Comparison of ENCODE assay signal across 24 mouse cellular contexts in genomic region chr4:111580239-111580638, GRCm38 (mm10).
DNase-seq lines count a peak whose midpoint lies in the region; ATAC-seq and TF ChIP-seq lines count a peak whose summit lies in the region.
"Had no signal": no experiment of that assay in that cellular context is flagged by ENCODE, and none has a peak within 500 bp of the region (broad histone marks: within the 10 kb centered on the region; RNA-seq: fewer than 3 reads in every experiment).

No protein-coding gene starts in this region.

- no peaks in the 10 kb centered on the region for H3K4me1 ChIP-seq in heart, embryonic 12.5 days (replicated peaks)
- 0 out of 2 replicates have a peak, but pooled peaks cover 4% of the 10 kb centered on the region for H3K4me1 ChIP-seq in midbrain, embryonic 11.5 days (ENCODE audit: control insufficient read depth, insufficient read depth, low read length)
- peaks cover 17% of the 10 kb centered on the region; the same call in 1 of the 2 replicates for H3K4me1 ChIP-seq in midbrain, embryonic 13.5 days (replicated peaks)
- 0 out of 2 replicates have a peak, but pooled peaks cover 6% of the 10 kb centered on the region for H3K4me1 ChIP-seq in midbrain, postnatal 0 days (ENCODE audit: insufficient read depth, low read length)
- H3K4me1 ChIP-seq: heart, embryonic 15.5 days had no signal

- H3K4me2 ChIP-seq in heart, embryonic 12.5 days, result no peak overlapping the region
- no peak overlapping the region for H3K4me2 ChIP-seq in midbrain, embryonic 11.5 days
- no peak overlapping the region for H3K4me2 ChIP-seq in midbrain, embryonic 13.5 days (replicated peaks)
- no peak overlapping the region for H3K4me2 ChIP-seq in midbrain, postnatal 0 days (ENCODE audit: low read depth, low read length, poor library complexity, severe bottlenecking)
- H3K4me2 ChIP-seq: embryonic facial prominence, embryonic 13.5 days; heart, embryonic 11.5 days; heart, embryonic 15.5 days; hindbrain, embryonic 13.5 days had no signal

- no peak overlapping the region for H3K4me3 ChIP-seq in heart, embryonic 12.5 days
- H3K4me3 ChIP-seq in midbrain, embryonic 11.5 days (ENCODE audit: low read depth, low read length), result no peak overlapping the region
- H3K4me3 ChIP-seq in midbrain, embryonic 13.5 days (replicated peaks), result no peak overlapping the region
- H3K4me3 ChIP-seq in midbrain, postnatal 0 days (ENCODE audit: low read depth, low read length), result no peak overlapping the region
- H3K4me3 ChIP-seq: embryonic facial prominence, embryonic 10.5 days; embryonic facial prominence, embryonic 13.5 days; erythroblast, embryonic 14.5 days; heart, embryonic 15.5 days; hindbrain, embryonic 10.5 days; hindbrain, embryonic 13.5 days had no signal

- 88% methylated on average over 1 of the region's 1 CpGs for WGBS in heart, embryonic 12.5 days
- 83% methylated on average over 1 of the region's 1 CpGs for WGBS in midbrain, embryonic 11.5 days
- WGBS in midbrain, embryonic 13.5 days, result 86% methylated on average over 1 of the region's 1 CpGs
- 100% methylated on average over 1 of the region's 1 CpGs for WGBS in midbrain, postnatal 0 days

- no peak for ATAC-seq in heart, embryonic 12.5 days (ENCODE audit: insufficient number of reproducible peaks, low FRiP score)
- ATAC-seq in midbrain, embryonic 11.5 days (ENCODE audit: low FRiP score), result no peak
- no peak for ATAC-seq in midbrain, embryonic 13.5 days
- 0 out of 2 replicates have a peak, but pooled peaks have one; percentile 43 for ATAC-seq in midbrain, postnatal 0 days (ENCODE audit: low FRiP score)
- ATAC-seq: CD4-positive, CD25-positive, alpha-beta regulatory T cell, adult 4 months had no signal

- peak; percentile 80 for DNase-seq in heart, adult 11 months
- peak; percentile 82 for DNase-seq in midbrain, embryonic 11.5 days (ENCODE audit: low spot score, missing footprints)
- no peak for DNase-seq in midbrain, postnatal 0 days (ENCODE audit: low spot score)
- DNase-seq in cerebellum, adult 11 months, result no peak
- DNase-seq: adrenal gland, adult 2 months; adrenal gland, postnatal 14 days; cerebellum, adult 11-12 months; cerebellum, adult 8-10 months; cerebellum, postnatal 10 days; cerebellum, postnatal 36 days; gastrocnemius, postnatal 10 days; gastrocnemius, postnatal 36 days; heart, postnatal 10 days; heart, postnatal 36 days had no signal

- H3K27ac ChIP-seq in heart, embryonic 12.5 days (ENCODE audit: poor library complexity, severe bottlenecking), result no peak overlapping the region
- no peak overlapping the region for H3K27ac ChIP-seq in midbrain, embryonic 11.5 days (ENCODE audit: low read depth, low read length)
- no peak overlapping the region for H3K27ac ChIP-seq in midbrain, embryonic 13.5 days
- no peak overlapping the region; the same call in 1 of the 2 replicates for H3K27ac ChIP-seq in midbrain, postnatal 0 days (ENCODE audit: low read depth, low read length)
- H3K27ac ChIP-seq: embryonic facial prominence, embryonic 10.5 days; embryonic facial prominence, embryonic 13.5 days; heart, embryonic 15.5 days; hindbrain, embryonic 10.5 days; hindbrain, embryonic 13.5 days had no signal

- no peak for TF ChIP-seq CTCF in midbrain, postnatal 0 days (IDR thresholded peaks at IDR 0.05)

- H3K9ac ChIP-seq in heart, embryonic 12.5 days, result no peak overlapping the region
- H3K9ac ChIP-seq in midbrain, embryonic 11.5 days (ENCODE audit: low read length), result no peak overlapping the region
- no peak overlapping the region for H3K9ac ChIP-seq in midbrain, embryonic 13.5 days (replicated peaks)
- H3K9ac ChIP-seq in midbrain, postnatal 0 days (replicated peaks; ENCODE audit: low read length, poor library complexity, severe bottlenecking), result no peak overlapping the region
- H3K9ac ChIP-seq: embryonic facial prominence, embryonic 13.5 days; heart, embryonic 15.5 days; hindbrain, embryonic 13.5 days had no signal

- no peaks in the 10 kb centered on the region for H3K9me3 ChIP-seq in heart, embryonic 12.5 days (replicated peaks)
- H3K9me3 ChIP-seq in midbrain, embryonic 11.5 days (ENCODE audit: control insufficient read depth, low read length), result no peaks in the 10 kb centered on the region
- H3K9me3 ChIP-seq in midbrain, embryonic 13.5 days, result no peaks in the 10 kb centered on the region
- H3K9me3 ChIP-seq in midbrain, postnatal 0 days (ENCODE audit: low read length), result no peaks in the 10 kb centered on the region
- H3K9me3 ChIP-seq: embryonic facial prominence, embryonic 10.5 days; embryonic facial prominence, embryonic 13.5 days; heart, embryonic 15.5 days; hindbrain, embryonic 10.5 days; hindbrain, embryonic 13.5 days had no signal

- H3K27me3 ChIP-seq in heart, embryonic 12.5 days (replicated peaks), result no peaks in the 10 kb centered on the region
- H3K27me3 ChIP-seq in midbrain, embryonic 11.5 days (ENCODE audit: control insufficient read depth, insufficient read depth, low read length), result no peaks in the 10 kb centered on the region
- H3K27me3 ChIP-seq in midbrain, embryonic 13.5 days, result no peaks in the 10 kb centered on the region
- H3K27me3 ChIP-seq in midbrain, postnatal 0 days (ENCODE audit: insufficient read depth, low read length), result no peaks in the 10 kb centered on the region
- H3K27me3 ChIP-seq: embryonic facial prominence, embryonic 13.5 days; heart, embryonic 15.5 days; hindbrain, embryonic 13.5 days had no signal

- no peaks in the 10 kb centered on the region for H3K36me3 ChIP-seq in heart, embryonic 12.5 days
- H3K36me3 ChIP-seq in midbrain, embryonic 11.5 days (ENCODE audit: control insufficient read depth, insufficient read depth, low read length), result no peaks in the 10 kb centered on the region
- no peaks in the 10 kb centered on the region for H3K36me3 ChIP-seq in midbrain, embryonic 13.5 days
- no peaks in the 10 kb centered on the region for H3K36me3 ChIP-seq in midbrain, postnatal 0 days (ENCODE audit: insufficient read depth, low read length)
- H3K36me3 ChIP-seq: embryonic facial prominence, embryonic 10.5 days; embryonic facial prominence, embryonic 13.5 days; heart, embryonic 15.5 days; hindbrain, embryonic 10.5 days; hindbrain, embryonic 13.5 days had no signal

Comparison
In these comparisons a context has a peak if more than half of its experiments do, and no peak if none do; other contexts are left out.
1. DNase-seq: peak in heart, adult 11 months (single experiment) and midbrain, embryonic 11.5 days (single experiment); none in midbrain, postnatal 0 days (single experiment) and cerebellum, adult 11 months (single experiment).